Mouse (Mus musculus) induced T-regulatory cell, adult 2 months (primary cell): Measurements from ENCODE around the gene Ppil6.

Source experiments
- DNase-seq: peaks from one replicate; pipeline ENCODE4 v3.0.0-alpha.2; 2012; ENCODE audit warnings: low read depth

Ppil6 gene

DNA sequence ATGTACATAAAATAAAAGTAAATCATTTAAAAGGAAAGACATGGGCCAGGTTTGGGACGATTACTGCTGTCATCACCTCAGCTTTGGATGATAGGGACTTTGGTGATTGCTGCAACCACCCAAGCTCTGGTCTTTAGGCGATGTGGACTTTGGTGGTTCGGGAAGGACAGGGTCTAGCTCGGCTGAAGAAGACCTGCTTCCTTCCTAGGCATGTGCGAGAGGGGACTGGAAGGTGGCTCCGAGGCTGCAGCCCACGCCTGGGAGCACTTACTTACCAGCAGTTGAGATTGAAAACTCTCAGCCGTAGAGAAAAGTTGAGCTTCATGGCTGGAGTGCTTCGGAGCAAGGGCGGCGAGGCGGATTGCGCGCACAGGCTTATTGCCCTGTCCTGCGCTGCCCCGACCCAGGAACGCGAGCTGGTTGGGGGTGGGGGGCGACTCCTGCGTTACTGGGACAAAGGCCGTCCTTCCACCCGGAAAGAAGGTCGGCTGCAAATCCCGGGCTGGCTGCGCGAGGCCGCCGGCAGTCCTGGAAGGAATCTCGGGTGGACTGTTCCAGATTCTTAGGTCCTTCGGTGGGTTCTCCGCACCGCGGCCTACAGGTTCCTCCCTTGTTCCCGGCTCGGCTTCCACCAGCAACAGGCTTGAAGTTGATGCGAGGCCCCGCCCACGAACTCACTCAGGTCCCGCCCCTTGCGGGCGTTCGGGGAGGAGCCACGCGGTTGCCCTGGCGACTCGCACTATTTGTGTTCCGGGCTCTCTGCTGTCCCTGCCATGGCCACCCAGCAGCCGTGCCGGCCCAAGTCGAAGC is at the start of gene Ppil6, which contains the start of gene Smpd2:
Gene Ppil6 (plus strand): TSS at position 732 of the 810 bp plus-strand sequence.
Gene Smpd2 (minus strand): TSS at position 662 of the 810 bp plus-strand sequence.
- peak; percentile 96 for DNase-seq

DNA sequence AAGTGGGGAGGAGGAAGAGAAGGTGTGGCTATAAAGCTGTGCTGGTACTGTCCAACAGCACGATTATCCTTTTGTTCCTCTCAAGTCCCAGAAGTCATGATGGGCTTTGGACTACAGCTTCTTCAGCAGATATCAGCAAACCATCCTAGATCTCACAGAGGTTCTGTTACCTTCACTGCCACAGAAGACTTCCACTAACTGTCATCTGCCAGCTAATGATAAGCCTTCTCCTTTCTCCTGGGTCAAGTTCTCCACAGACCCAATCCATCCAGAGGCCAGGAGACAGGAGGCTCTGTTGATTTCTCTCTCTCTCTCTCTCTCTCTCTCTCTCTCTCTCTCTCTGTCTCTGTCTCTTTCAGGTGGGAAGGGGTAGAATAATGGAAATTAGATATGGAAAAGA is 42.0 kb upstream of the Ppil6 start:
- DNase-seq, result peak; percentile 17

- no peak for DNase-seq
Measured at GRCm38 (mm10) chr10:41449684-41450083, 40.6 kb upstream of the Ppil6 start.

DNA sequence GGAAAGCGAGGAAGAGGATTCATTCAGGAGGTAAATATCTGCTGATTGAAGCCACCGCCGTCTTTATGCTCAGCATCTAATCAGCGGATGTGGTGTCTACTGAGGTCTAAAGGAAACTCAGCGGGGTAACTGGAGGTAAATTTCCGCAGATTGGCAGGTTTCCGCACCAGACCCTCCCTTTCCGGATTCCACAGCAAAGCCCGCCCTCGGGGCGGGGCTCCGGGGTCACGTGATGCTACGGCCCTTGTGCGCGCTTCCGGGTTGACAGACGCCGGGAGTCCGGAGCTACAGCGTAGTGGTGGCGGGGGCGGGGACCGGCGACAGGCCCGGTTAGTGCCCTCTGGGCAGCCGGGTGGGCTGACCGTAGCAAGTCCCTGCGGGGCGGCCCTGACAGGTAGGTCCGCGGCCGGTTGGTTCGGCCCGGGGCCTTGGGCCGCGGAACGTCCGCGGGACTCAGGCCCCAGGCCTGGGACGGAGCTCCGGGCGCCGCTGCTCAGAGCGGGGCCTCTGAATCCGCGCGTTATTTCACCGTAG is 40.0 kb upstream of the Ppil6 start, which contains the start of gene Zbtb24:
Gene Zbtb24 (plus strand): TSS at position 247 of the 534 bp plus-strand sequence.
- peak; percentile 99 for DNase-seq

GRCm38 (mm10) chr10:41450780-41451522 is 39.3 kb upstream of the Ppil6 start:
- DNase-seq, result no peak

DNA sequence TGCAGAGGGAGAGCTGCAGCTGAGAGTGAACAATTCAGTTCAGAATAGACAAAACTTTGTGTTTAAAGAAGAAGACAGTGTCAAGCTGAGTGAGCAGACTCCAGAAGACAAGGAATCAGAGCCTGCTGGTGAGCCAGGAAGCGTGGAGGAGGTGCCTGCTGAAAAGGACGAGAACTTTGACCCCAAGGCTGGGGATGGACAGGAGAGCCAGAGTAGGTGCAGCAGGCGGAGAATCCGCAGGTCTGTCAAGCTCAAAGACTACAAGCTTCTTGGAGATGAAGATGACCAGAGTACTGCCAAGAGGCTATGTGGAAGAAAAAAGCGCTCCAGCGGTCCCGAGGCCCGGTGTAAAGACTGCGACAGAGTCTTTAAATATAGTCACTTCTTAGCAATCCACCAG is 38.6 kb upstream of the Ppil6 start:
- DNase-seq, result no peak

- no peak for DNase-seq
Measured at GRCm38 (mm10) chr10:41452791-41453190, 37.4 kb upstream of the Ppil6 start.

GRCm38 (mm10) chr10:41459990-41460389 is 30.2 kb upstream of the Ppil6 start:
- no peak for DNase-seq

DNA sequence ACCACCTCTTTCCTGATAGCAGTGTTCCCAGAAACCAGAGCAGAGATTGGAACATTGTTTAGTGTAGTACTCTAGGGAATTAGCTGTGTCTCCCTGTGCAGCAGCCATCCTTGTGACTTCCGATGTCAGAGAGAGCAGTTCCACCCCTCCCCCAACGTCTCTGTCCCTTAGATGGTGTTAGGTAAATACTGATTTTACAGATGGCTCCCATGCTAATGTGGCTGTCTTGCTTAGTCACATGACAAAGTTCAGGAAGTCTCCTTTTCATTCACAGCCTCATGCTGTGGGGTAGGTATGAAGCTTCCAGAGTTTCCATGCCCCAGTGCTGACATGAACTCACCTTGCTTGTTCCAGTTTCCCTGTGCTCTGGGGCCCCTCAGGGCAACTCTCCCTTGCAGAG is 29.7 kb upstream of the Ppil6 start:
- DNase-seq, result no peak

DNA sequence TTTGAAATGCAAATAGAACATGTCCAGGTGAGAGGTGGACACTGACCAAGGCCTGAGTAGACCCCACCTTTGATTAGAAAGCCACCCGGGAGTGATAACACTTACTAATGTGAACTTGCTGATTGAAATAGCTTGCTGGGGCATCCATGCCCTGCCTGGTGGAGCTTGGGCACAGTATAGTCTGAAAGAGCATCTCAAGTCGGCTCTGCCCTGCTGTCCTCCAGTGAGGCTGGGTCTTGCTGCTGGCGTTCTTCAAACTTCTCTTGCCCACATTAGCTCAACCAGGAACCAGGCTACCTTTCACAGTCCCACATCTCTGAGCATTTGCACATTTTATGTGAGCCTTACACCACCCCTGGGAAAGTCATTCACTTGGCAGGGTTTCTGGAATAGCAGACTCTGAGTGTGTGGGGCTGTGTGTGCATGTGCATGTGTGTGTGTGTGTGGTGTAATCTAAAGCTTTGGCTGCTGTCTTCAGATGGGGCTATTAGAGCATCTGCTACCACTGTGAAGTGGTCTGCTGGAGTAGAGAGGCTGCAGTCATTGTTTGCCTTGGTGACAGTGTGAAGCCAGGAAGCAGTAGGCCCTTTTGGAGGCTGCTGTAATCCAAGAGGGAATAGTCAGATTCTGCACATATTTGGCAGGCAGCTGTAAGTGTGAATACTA is 29.0 kb upstream of the Ppil6 start:
- no peak for DNase-seq

DNA sequence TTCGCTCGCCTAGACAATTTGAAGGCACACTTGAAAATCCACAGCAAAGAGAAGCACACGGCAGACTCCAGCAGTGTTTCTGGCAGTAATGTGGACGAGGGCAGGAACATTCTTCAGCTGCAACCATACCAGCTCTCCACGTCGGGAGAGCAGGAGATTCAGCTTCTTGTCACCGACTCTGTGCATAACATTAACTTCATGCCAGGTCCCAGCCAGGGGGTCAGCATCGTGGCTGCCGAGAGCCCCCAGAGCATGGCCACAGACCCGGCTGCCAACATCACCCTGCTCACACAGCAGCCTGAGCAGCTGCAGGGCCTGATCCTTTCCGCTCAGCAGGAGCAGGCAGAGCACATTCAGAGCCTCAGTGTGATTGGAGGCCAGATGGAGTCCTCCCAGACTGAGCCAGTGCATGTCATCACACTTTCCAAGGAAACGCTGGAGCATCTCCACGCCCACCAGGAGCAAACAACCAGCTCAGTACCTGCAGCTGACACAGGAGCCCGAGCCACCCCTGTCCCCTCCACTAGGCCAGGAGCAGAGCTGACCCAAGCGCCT is 25.8 kb upstream of the Ppil6 start:
- no peak for DNase-seq

DNA sequence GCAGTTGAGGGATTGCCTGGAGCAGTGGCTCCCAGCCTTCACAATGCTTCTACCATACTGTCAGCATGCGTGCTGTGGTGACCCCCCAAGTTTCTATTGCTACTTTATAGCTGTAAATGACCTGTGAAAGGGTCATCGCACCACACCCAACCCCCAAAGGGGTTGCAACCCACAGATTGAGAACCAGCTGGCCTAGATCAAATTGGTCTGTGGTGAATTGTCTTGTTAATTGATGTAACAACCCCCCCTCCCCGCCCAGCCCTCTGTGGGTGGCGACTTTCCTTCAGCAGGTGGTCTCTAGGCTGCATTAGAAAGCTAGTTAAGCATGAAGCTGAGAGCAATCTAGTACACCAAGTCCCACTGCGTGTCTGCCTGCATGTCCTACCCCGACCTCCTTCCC is 22.9 kb upstream of the Ppil6 start:
- no peak for DNase-seq

DNA sequence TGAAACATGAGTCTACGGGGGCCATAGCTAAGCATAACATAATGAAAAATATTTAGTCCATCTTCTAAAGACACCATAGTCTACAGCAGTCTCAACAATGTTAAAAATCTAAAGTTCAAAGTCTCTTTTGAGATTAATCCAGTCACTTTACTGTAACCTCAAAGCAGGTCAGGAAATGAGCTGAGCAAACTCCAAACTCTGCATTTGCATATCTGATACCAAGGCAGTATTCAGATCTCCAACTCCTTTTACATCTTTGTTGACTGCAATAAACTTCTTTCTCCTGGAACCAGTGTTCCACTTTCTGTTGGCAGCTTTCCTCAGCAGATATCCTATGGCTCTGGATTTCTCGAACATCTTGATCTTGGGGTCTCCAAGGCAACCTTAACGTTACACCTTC is 19.5 kb upstream of the Ppil6 start:
- DNase-seq, result peak; percentile 53

GRCm38 (mm10) chr10:41472534-41472933 is 17.7 kb upstream of the Ppil6 start:
- DNase-seq, result no peak

GRCm38 (mm10) chr10:41472962-41473481 is 17.2 kb upstream of the Ppil6 start:
- peak; percentile 66 for DNase-seq

DNA sequence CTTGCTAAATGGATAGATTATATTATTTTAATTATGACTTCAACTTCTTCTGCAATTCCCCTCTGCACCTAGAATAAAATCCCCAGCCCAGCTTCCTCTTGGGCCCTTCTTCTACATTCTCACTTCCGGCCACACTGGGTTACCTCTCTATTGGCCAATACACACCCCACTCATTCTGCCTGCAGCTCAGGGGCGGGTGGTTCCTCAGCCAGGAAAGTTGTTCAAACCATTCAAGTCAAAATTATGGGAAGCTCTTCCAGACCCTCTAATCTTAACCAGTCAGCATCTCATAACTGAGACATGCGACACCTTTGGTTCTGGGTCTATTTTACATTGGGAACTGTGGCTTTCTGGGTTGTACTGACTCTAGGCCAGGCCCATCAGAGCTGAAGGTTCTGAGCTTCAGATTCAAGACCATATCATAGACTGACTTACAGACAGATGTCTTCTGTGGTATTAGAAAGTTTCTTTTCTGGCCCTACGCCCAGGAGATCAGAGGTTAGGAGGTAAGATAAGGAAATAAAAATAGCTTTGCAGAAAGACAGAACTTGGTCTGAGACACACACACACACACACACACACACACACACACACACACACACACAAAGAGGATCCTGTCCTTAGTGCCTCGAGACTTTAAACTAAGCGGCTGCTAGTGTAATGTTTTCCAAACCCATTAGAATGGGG is 16.3 kb upstream of the Ppil6 start:
- DNase-seq, result peak; percentile 72

GRCm38 (mm10) chr10:41474981-41475391 is 15.3 kb upstream of the Ppil6 start:
- peak; percentile 47 for DNase-seq

GRCm38 (mm10) chr10:41476171-41477017 is 13.8 kb upstream of the Ppil6 start, which contains the start of gene Mical1:
Gene Mical1, plus strand, starts transcription at chr10:41476314.
- DNase-seq, result peak; percentile 87

- no peak for DNase-seq
Measured at GRCm38 (mm10) chr10:41477018-41477277, 13.3 kb upstream of the Ppil6 start.
